Mouse (Mus musculus) right cerebral cortex, postnatal 4 days (tissue): ENCODE results near the gene Dus1l.
"Not testable (repeated sequence)": the region's sequence is repeated elsewhere in the genome, so short reads cannot be mapped to it uniquely, and the experiment has no call there.

Experiments
- DNase-seq: peaks from one replicate; pipeline ENCODE4 v3.0.0-alpha.2; 2022

Gene Dus1l

GRCm38 (mm10) chr11:120773463-120774190 is 22.6 kb downstream of the Dus1l start:
- DNase-seq = no peak

DNA sequence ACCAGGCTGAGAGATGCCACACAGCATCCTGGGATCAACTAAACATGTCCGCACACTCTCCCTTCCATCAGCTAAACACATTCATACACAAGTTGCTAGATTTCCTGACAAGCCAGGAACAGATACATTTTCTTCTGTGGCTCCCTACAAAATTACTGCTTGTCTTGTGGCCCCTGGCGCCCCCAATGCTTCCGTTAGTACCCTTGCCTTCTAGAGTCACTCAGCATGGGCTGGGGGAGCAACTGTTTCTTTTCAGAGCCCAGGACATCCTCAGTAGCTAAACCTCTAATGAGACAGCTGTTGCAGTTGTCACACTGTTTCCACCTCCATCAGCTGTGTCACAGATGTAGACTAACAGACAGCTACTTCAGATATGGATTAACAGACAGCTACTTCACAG is 23.5 kb downstream of the Dus1l start:
- DNase-seq = no peak

DNA sequence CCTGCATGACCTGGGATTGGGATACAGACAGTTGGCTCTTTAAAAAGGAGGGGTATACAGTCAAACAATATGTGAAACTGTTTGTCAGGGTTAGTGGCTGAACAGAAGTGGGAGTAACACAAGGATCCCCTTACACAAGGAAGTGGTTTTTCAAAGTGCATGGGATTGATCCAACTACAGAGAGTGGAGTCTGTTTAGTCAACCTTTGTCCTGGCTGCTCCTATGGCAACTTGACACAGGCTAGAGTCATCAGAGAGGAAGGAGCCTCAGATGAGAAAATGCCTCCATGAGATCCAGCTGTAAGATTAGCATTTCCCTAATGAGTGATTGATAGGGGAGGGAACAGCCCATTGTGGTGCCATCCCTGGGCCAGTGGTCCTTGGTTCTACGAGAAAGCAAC is 28.0 kb downstream of the Dus1l start:
- no peak for DNase-seq

GRCm38 (mm10) chr11:120767023-120767422 is 29.2 kb downstream of the Dus1l start:
- DNase-seq = not testable (repeated sequence)

- DNase-seq = not testable (repeated sequence)
These were observed 32.8 kb downstream of the Dus1l start for GRCm38 (mm10) chr11:120763121-120763999.

DNA sequence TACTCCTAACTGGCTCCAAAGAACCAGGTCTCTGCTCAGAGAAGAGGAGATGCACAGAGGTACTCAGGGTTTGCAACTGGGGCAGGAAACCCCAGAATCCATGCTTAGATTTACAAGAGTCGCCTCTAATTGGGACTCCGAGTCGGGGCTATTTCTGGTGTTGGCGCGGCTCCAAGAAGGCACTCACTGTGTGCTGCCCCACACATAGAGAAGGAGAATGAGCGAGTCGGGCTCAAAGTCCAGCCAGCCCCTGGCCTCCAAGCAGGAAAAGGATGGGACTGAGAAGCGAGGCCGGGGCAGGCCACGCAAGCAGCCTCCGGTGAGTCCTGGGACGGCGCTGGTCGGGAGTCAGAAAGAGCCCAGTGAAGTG is 33.5 kb downstream of the Dus1l start, which contains the start of gene Hmga1b:
Gene Hmga1b, plus strand, starts transcription at position 123 of the 370 bp plus-strand sequence.
- not testable (repeated sequence) for DNase-seq

GRCm38 (mm10) chr11:120761811-120762671 is 34.2 kb downstream of the Dus1l start:
- no peak for DNase-seq

DNA sequence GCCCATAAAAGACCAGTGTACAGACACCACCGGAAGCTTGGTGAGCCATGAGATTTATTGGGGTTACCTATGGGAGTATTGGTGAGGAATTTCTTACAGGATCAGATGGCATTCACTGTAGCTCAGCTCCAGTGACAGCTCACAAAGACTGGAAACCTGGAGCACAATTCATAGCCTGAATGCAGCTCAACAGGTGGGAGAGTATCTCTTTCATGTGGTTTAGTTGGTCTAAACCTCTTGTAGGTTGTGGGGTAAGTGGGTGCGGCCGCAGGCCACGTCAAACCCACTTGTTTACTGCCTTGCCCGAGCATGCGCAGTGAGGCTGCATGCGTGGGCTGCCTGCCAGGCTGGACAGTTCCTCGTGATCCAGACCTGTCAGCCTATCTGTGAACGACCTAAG is 36.0 kb downstream of the Dus1l start:
- DNase-seq = no peak

DNA sequence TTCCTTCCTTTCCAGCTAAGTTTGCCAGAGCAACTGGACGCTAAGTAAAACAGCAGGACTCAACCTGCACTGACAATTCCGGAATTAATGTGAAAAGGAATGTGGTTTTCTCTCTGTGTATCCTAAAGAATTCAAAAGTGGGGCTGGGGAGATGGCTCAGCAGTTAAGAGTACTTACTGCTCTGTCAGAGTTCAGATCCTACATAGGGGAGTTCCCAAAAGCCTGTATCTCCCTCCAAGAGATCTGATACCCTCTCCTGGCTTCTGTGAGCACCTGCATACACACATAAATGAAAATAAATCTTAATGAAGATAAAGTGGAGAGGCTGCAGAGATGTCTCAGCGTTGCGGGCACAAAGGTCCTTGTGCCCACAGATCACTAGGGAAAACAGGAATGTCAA is 44.6 kb downstream of the Dus1l start:
- DNase-seq = no peak

- DNase-seq = no peak
These were observed 46.8 kb downstream of the Dus1l start for GRCm38 (mm10) chr11:120749430-120749829.

DNA sequence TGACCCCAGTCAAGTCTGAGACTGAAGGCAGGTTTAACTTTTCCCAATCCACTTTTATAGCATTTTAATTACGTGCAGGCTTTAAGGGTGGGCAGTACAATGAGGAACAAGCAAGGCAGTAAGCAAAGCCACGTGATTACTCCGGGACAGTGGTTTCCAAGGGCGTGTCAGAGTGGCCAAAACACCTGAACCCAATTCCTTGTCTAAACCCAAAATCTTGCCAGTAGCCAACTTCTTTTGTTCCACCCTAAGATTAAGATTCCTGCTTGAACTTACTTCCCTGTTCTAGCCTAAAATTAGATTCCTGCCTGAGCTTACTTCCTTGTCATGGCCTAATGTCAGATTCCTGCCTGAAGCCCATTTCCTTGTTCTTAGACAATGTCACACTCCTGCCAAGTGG is 48.2 kb downstream of the Dus1l start:
- DNase-seq = no peak

- no peak for DNase-seq
These were observed 52.0 kb downstream of the Dus1l start for GRCm38 (mm10) chr11:120744121-120744701.

- no peak for DNase-seq
These were observed 55.2 kb downstream of the Dus1l start for GRCm38 (mm10) chr11:120740981-120741380.
